Mouse (Mus musculus) thymus, adult 2 months (tissue): Measurements from ENCODE around the gene Ugt1a6a.

Experiments
- CTCF ChIP-seq: fragments of 200-500 bp; IDR thresholded peaks from 2 replicates; pipeline ENCODE4 v1.5.1; 2012; ENCODE audit warnings: mild to moderate bottlenecking, control low read depth, low read length, moderate library complexity, borderline replicate concordance; ENCODE audit not compliant: control insufficient read depth, poor library complexity, insufficient read depth; ENCODE audit errors: extremely low read depth
- POLR2A ChIP-seq: fragments of 200-500 bp; IDR thresholded peaks from 2 replicates; pipeline ENCODE4 v1.6.1; 2012; ENCODE audit warnings: mild to moderate bottlenecking, low read length, control low read depth, moderate library complexity; ENCODE audit not compliant: control insufficient read depth, poor library complexity, insufficient read depth; ENCODE audit errors: extremely low read depth

GRCm38 (mm10) chr1:88240072-88240471 is 105.5 kb downstream of the Ugt1a6a start:
- TF ChIP-seq POLR2A (no peak), CTCF (no peak)
